Mouse (Mus musculus) E14TG2a.4 (cell line): ENCODE results near the gene Hdac6.
"Not testable (repeated sequence)": the region's sequence is repeated elsewhere in the genome, so short reads cannot be mapped to it uniquely, and the experiment has no call there.

Source experiments
- NANOG ChIP-seq: IDR thresholded peaks from 2 replicates; pipeline ENCODE4 v1.6.1; 2014; ENCODE audit warnings: borderline replicate concordance, low read length, mixed read lengths
- POU5F1 ChIP-seq: IDR thresholded peaks from 2 replicates; pipeline ENCODE4 v1.6.1; 2014; ENCODE audit warnings: low read length, borderline replicate concordance

DNA sequence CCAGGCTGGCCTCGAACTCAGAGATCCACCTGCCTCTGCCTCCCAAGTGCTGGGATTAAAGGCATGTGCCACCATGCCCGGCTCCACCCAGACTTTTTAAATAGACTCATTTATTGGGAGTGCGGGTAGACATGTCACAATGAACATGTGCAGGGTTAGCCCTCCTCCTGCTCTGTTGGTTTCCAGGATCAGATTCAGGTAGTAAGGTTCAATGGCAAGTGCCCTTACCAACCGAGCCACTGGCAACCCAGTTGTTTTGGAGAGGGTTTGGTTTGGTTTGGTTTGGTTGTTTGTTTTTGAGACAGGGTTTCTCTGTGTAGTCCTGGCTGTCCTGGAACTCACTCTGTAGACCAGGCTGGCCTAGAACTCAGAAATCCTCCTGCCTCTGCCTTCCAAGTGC is 38.4 kb downstream of the Hdac6 start, which contains the start of gene Gm10490:
- not testable (repeated sequence) for TF ChIP-seq POU5F1, NANOG
